Mouse (Mus musculus): ENCODE measurements around the gene Cyb5d1.

DNA sequence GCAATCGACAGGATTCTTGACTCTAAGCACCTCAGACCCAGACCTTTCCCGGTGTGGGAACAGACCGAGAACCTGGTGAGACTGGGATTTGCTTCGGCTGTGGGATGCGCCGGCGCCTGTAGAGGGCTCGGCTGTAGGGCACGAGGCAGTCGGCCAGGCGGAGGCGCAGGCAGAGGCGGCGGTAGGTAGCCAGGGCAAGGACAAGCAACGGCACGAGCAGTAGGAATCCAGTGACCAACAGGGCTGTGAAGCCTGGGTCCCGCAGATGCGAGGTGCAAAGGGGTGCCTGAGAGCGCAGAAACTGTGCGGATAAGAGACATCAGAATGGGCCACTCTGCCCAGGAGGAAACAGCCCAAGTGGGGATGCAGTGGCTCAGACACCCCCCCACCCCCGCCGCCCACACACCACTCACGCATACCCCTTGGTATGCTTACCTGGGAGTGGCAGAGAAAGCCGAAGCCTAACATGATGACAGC is 2.2 kb upstream of the Cyb5d1 start:
- peak; percentile 7; the same call in 1 of the 2 replicates for TF ChIP-seq CTCF (IDR thresholded peaks at IDR 0.05; ENCODE audit: control insufficient read depth, insufficient read depth, insufficient replicate concordance, low read depth, low read length)
- TF ChIP-seq POLR2A (IDR thresholded peaks at IDR 0.05; ENCODE audit: control insufficient read depth, low read depth, low read length) = 0 out of 2 replicates have a peak, but pooled peaks have one; percentile 20

All from testis, adult 2 months (tissue).